ENCODE assay signal across 8 mouse cellular contexts in genomic region chr11:75406865-75407264, GRCm38 (mm10). TPM values are rescaled to one million over a fixed set of nuclear protein-coding genes. Genes with fewer than 3 reads are reported as not detected.
A peak's percentile ranks its signal among the peaks of the same experiment; 100 is the strongest.
DNase-seq lines count a peak whose midpoint lies in the region; TF ChIP-seq lines count a peak whose summit lies in the region.
"Had no signal": no experiment of that assay in that cellular context is flagged by ENCODE, and none has a peak within 500 bp of the region (broad histone marks: within the 10 kb centered on the region; RNA-seq: fewer than 3 reads in every experiment).

No protein-coding gene starts in this region.

- DNase-seq in layer of hippocampus, adult 2 months (ENCODE audit: low spot score in 2 of 2), result no peak
- DNase-seq in layer of hippocampus, adult 9-11 months, result no peak
- peak; percentile 57 for DNase-seq in ES-E14 (ENCODE audit: low read depth, low spot score)
- peak; percentile 59 to 65 for DNase-seq in adrenal gland, postnatal 36 days
- DNase-seq in kidney, postnatal 36 days, result peak; percentile 57 to 84
- peak; percentile 44 for DNase-seq in retina, embryonic 14.5 days (ENCODE audit: low spot score)
- DNase-seq in layer of hippocampus, adult 18-20 months (ENCODE audit: low spot score in 2 of 2), result no peak

- no peak overlapping the region for H3K9ac ChIP-seq in ES-E14 (ENCODE audit: insufficient read depth, low read depth, low read length, poor library complexity, severe bottlenecking)
- H3K9ac ChIP-seq: midbrain, embryonic 12.5 days had no signal

- no peak overlapping the region for H3K27ac ChIP-seq in layer of hippocampus, adult 2 months
- H3K27ac ChIP-seq in ES-E14 (ENCODE audit: insufficient read depth, low read depth, low read length, poor library complexity, severe bottlenecking), result no peak overlapping the region
- H3K27ac ChIP-seq: midbrain, embryonic 12.5 days had no signal

- no peaks in the 10 kb centered on the region for H3K9me3 ChIP-seq in ES-E14 (ENCODE audit: control insufficient read depth, insufficient read depth, low read depth, low read length)
- H3K9me3 ChIP-seq: midbrain, embryonic 12.5 days had no signal

- in situ Hi-C loops in ES-E14 (cut with MboI; ENCODE audit: low sequenced_read_pairs in 2 of 2, unreplicated experiment in 2 of 2), result no loop called here

- no peak overlapping the region for H3K4me3 ChIP-seq in layer of hippocampus, adult 2 months
- no peak overlapping the region for H3K4me3 ChIP-seq in ES-E14 (ENCODE audit: insufficient read depth in 1 of 2, low read depth in 1 of 2, low read length in 2 of 2, poor library complexity in 1 of 2, severe bottlenecking in 1 of 2)
- H3K4me3 ChIP-seq: midbrain, embryonic 12.5 days had no signal

- TF ChIP-seq CTCF in layer of hippocampus, adult 2 months (conservative IDR thresholded peaks at IDR 0.05), result peak; percentile 81

- peaks cover 10% of the 10 kb centered on the region for H3K36me3 ChIP-seq in ES-E14 (ENCODE audit: control insufficient read depth, insufficient read depth, low read length, poor library complexity, severe bottlenecking)
- H3K36me3 ChIP-seq: midbrain, embryonic 12.5 days had no signal

- H3K4me1 ChIP-seq in ES-E14 (ENCODE audit: control insufficient read depth in 2 of 2, insufficient read depth in 2 of 2, low read length in 2 of 2, poor library complexity in 1 of 2), result no peaks in the 10 kb centered on the region
- H3K4me1 ChIP-seq: midbrain, embryonic 12.5 days had no signal

TF ChIP-seq in ES-E14, 5 proteins besides CTCF, POLR2A, EP300 and RAD21:
- TF ChIP-seq CHD2 (IDR thresholded peaks at IDR 0.05; ENCODE audit: low read depth, low read length) (no peak), HCFC1 (IDR thresholded peaks at IDR 0.05; ENCODE audit: borderline replicate concordance, insufficient read depth, low read length) (no peak), MAFK (IDR thresholded peaks at IDR 0.05; ENCODE audit: insufficient read depth, low read depth, low read length) (no peak), ZNF384 (IDR thresholded peaks at IDR 0.05; ENCODE audit: low read depth, low read length) (no peak), ZC3H11A (IDR thresholded peaks at IDR 0.05; ENCODE audit: borderline replicate concordance, low read depth, low read length) (no peak)
TF ChIP-seq in ES-E14: peak in this region for 0.

RNA-seq across cellular contexts. Expression of gene Serpinf1, which starts 15.6 kb away (rescaled TPM):
- 10 to 100 TPM; 14.0 to 15.6 TPM for total RNA-seq in layer of hippocampus, adult 2 months (2021)
- 20.3 and 24.7 TPM in 2 replicates for total RNA-seq in ES-E14 (2012; rRNA removed)
- 10 to 100 TPM; 21.7 to 32.9 TPM for total RNA-seq in adrenal gland, postnatal 36 days (2021)
- 10 to 100 TPM; 10.6 to 15.4 TPM for total RNA-seq in layer of hippocampus, adult 18-20 months (2021)

RNA-seq across cellular contexts. Expression of gene Serpinf2, which starts 32.5 kb away (rescaled TPM):
- under 1 TPM; 0.38 to 0.52 TPM for total RNA-seq in layer of hippocampus, adult 2 months (2021)
- total RNA-seq in ES-E14 (2012; rRNA removed), result 0.27 TPM in 1 of 2 replicates, not detected in the other
- total RNA-seq in adrenal gland, postnatal 36 days (2021), result under 1 TPM in 1 of 2 experiments, not detected in 1; 0.46 TPM
- under 1 TPM; 0.53 to 0.59 TPM for total RNA-seq in layer of hippocampus, adult 18-20 months (2021)

RNA-seq across cellular contexts. Expression of gene Wdr81, which starts 47.7 kb away (rescaled TPM):
- 10 to 100 TPM; 23.4 to 23.7 TPM for total RNA-seq in layer of hippocampus, adult 2 months (2021)
- total RNA-seq in ES-E14 (2012; rRNA removed), result 8.5 and 11.8 TPM in 2 replicates
- 10 to 100 TPM; 12.0 to 18.2 TPM for total RNA-seq in adrenal gland, postnatal 36 days (2021)
- total RNA-seq in layer of hippocampus, adult 18-20 months (2021), result 10 to 100 TPM; 21.6 to 23.3 TPM

RNA-seq across cellular contexts. Expression of gene Tlcd2, which starts 54.6 kb away (rescaled TPM):
- under 1 TPM in 1 of 2 experiments, not detected in 1; 0.56 TPM for total RNA-seq in layer of hippocampus, adult 2 months (2021)
- total RNA-seq in ES-E14 (2012; rRNA removed), result 5.9 and 6.6 TPM in 2 replicates
- 10 to 100 TPM; 10.1 to 14.3 TPM for total RNA-seq in adrenal gland, postnatal 36 days (2021)
- under 1 TPM in 1 of 2 experiments, not detected in 1; 0.89 TPM for total RNA-seq in layer of hippocampus, adult 18-20 months (2021)

RNA-seq across cellular contexts. Expression of gene Smyd4, which starts 58.6 kb away (rescaled TPM):
- 10 to 100 TPM; 14.9 to 16.7 TPM for total RNA-seq in layer of hippocampus, adult 2 months (2021)
- total RNA-seq in ES-E14 (2012; rRNA removed), result 27.0 and 28.3 TPM in 2 replicates
- 10 to 100 TPM in 1 of 2 experiments, 1 to 10 TPM in 1; 9.9 to 10.9 TPM for total RNA-seq in adrenal gland, postnatal 36 days (2021)
- 10 to 100 TPM; 14.9 to 16.8 TPM for total RNA-seq in layer of hippocampus, adult 18-20 months (2021)

Comparison
In these comparisons a context has a peak if more than half of its experiments do, and no peak if none do; other contexts are left out.
1. DNase-seq: peak in ES-E14 (single experiment), adrenal gland, postnatal 36 days (2 of 2), kidney, postnatal 36 days (2 of 2) and retina, embryonic 14.5 days (single experiment); none in layer of hippocampus, adult 2 months (0 of 2), layer of hippocampus, adult 9-11 months (single experiment) and layer of hippocampus, adult 18-20 months (0 of 2).